Mouse (Mus musculus): ENCODE results near the gene Mrgprh.

- TF ChIP-seq CTCF (IDR thresholded peaks at IDR 0.05) (no peak), EP300 (IDR thresholded peaks at IDR 0.05; ENCODE audit: insufficient read depth, low read depth, low read length) (no peak)
Measured at GRCm38 (mm10) chr17:12887021-12887775, 11.4 kb downstream of the Mrgprh start.
